Mouse (Mus musculus) liver, embryonic 13.5 days (tissue): ENCODE results near the gene Fam217a. TPM values are rescaled to one million over a fixed set of nuclear protein-coding genes. Genes with fewer than 3 reads are reported as not detected.
"Not testable (repeated sequence)": the region's sequence is repeated elsewhere in the genome, so short reads cannot be mapped to it uniquely, and the experiment has no call there.

Source experiments
- ATAC-seq: fragments of 200-750 bp; cut with Nextera tagmentation; 2 replicates; pipeline ENCODE4 v1.8.0; 2017; ENCODE audit warnings: low read depth, mild to moderate bottlenecking, moderate number of reproducible peaks, moderate library complexity
- DNase-seq: peaks from one replicate; pipeline ENCODE4 v3.0.0; 2022
- H3K27ac ChIP-seq: fragments of 300-500 bp; sonication (generic); 2 replicates; pipeline ENCODE4 v1.5.1; 2015; ENCODE audit warnings: moderate library complexity, mild to moderate bottlenecking, inconsistent platforms
- H3K27me3 ChIP-seq: fragments of 300-500 bp; sonication (generic); 2 replicates; pipeline ENCODE4 v1.6.1; 2015; ENCODE audit warnings: mild to moderate bottlenecking, inconsistent platforms
- H3K36me3 ChIP-seq: fragments of 300-500 bp; sonication (generic); 2 replicates; pipeline ENCODE4 v1.6.1; 2015; ENCODE audit warnings: mild to moderate bottlenecking, inconsistent platforms
- H3K4me1 ChIP-seq: fragments of 300-500 bp; sonication (generic); replicated peaks from 2 replicates; pipeline ENCODE4 v1.6.1; 2015; ENCODE audit warnings: inconsistent platforms
- H3K4me2 ChIP-seq: fragments of 300-500 bp; sonication (generic); 2 replicates; pipeline ENCODE4 v1.6.1; 2015; ENCODE audit warnings: inconsistent platforms, mild to moderate bottlenecking, moderate library complexity
- H3K4me3 ChIP-seq: fragments of 300-500 bp; sonication (generic); replicated peaks from 2 replicates; pipeline ENCODE4 v1.5.1; 2015; ENCODE audit warnings: mild to moderate bottlenecking, inconsistent platforms
- H3K9ac ChIP-seq: fragments of 300-500 bp; sonication (generic); 2 replicates; pipeline ENCODE4 v1.6.1; 2015; ENCODE audit warnings: mild to moderate bottlenecking, inconsistent platforms
- H3K9me3 ChIP-seq: fragments of 300-500 bp; sonication (generic); replicated peaks from 2 replicates; pipeline ENCODE4 v1.6.1; 2016; ENCODE audit warnings: inconsistent platforms
- WGBS: fragments of 180-500 bp; shearing (Covaris S2); methylation state at CpG from one replicate; pipeline ENCODE4 v1.1.7; 2015; ENCODE audit not compliant: insufficient replicate concordance; 5-methylcytosine and 5-hydroxymethylcytosine counted together
- polyA plus RNA-seq: library from polyadenylated mRNA; unstranded; fragments of >200 nt; fragmentation: Nextera tagmentation; extraction: Ambion mirVana; gene quantifications from 2 replicates; pipeline ENCODE4 v1.2.1, GENCODE M21; 2015

Gene Fam217a
- polyA plus RNA-seq, result 0.35 and 0.44 TPM in 2 replicates

DNA sequence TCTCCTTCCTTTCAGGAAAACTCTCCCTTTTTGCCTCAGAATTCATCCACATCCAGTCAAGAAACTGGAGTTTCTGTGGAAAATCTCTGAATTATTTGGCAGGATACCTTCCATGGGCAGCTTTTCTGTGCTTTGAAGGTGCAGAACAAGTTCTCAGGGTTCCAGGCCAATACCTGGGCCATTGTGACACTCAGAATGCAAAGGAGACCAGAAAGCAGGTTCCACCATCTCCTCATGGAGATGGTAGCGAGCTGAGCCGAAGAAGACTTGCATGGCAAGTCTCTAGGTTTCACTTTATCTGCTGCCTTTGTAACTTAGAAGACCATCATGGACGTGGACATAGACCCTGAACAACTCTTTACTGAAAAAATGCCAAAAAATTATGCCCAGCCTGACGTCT lies at the start of gene Fam217a, which contains the start of gene 4933417A18Rik:
Gene Fam217a, minus strand, starts transcription at position 101 of the 400 bp plus-strand sequence.
Gene 4933417A18Rik, plus strand, starts transcription at position 200 of the 400 bp plus-strand sequence.
- no peaks in the 10 kb centered on the region for H3K27me3 ChIP-seq
- H3K9me3 ChIP-seq, result no peaks in the 10 kb centered on the region
- no peak within 1 kb of the TSS for H3K27ac ChIP-seq
- H3K4me3 ChIP-seq, result no peak within 1 kb of the TSS
- H3K9ac ChIP-seq, result no peak within 1 kb of the TSS
- DNase-seq (no peak), ATAC-seq (no peak)
- WGBS, result 49% methylated on average over 4 of the region's 4 CpGs
- H3K4me1 ChIP-seq, result no peaks in the 10 kb centered on the region
- H3K4me2 ChIP-seq, result no peak within 1 kb of the TSS
- no peaks in the 10 kb centered on the region for H3K36me3 ChIP-seq

DNA sequence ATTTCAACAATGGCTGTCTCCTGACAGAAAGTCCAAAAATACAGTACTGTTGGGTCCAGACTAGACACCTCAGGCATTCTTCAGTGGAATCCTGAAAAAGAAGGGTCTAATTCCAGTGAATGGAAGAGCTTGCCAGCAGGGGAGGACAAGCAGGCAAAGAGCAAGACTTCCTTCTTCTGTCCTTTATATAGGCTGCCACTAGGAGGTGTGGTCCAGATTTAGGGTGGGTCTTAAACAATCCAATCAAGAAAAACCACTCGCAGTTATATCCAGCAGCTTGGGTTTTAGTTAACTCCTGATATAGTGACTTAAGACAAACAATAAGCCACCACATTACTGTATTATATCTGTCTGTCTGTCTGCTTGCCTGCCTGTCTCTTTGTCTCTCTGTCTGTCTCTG lies 49.7 kb upstream of the Fam217a start:
- H3K9ac ChIP-seq, result no peak overlapping the region
- 0 out of 2 replicates have a peak, but pooled peaks cover under 1% of the 10 kb centered on the region for H3K27me3 ChIP-seq
- ATAC-seq, result no peak
- H3K4me1 ChIP-seq, result 0 out of 2 replicates have a peak, but pooled peaks cover 4% of the 10 kb centered on the region
- no peak overlapping the region for H3K4me3 ChIP-seq
- H3K27ac ChIP-seq, result no peak overlapping the region
- WGBS, result 21% methylated on average over 1 of the region's 1 CpGs
- no peak overlapping the region for H3K4me2 ChIP-seq
- DNase-seq, result no peak
- peaks cover 18% of the 10 kb centered on the region for H3K36me3 ChIP-seq
- H3K9me3 ChIP-seq, result no peaks in the 10 kb centered on the region

DNA sequence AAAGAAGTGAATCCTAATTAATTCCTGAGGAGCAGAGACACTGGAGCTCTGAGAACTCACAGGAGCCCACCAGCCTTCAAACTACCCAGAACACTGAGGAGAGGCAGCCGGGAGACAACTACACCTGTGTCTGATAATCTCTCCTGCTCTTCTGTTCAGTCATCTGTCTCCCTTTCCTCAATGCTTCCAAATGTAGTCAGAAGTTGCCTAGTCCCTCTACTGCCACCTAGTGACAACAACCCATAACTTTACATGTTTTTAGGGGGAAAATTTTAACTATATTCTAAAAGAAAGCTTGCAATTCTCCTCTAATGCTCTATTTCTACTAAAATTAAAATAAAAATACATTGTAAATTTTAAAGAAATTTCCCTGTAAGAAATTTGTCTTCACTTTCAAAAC lies 49.0 kb upstream of the Fam217a start:
- H3K4me3 ChIP-seq, result no peak overlapping the region
- 7% methylated on average over 1 of the region's 1 CpGs for WGBS
- no peak for ATAC-seq
- DNase-seq, result no peak
- 0 out of 2 replicates have a peak, but pooled peaks cover 3% of the 10 kb centered on the region for H3K27me3 ChIP-seq
- H3K27ac ChIP-seq, result no peak overlapping the region
- 0 out of 2 replicates have a peak, but pooled peaks cover 4% of the 10 kb centered on the region for H3K4me1 ChIP-seq
- no peak overlapping the region for H3K9ac ChIP-seq
- no peak overlapping the region for H3K4me2 ChIP-seq
- H3K9me3 ChIP-seq, result no peaks in the 10 kb centered on the region
- peaks cover 12% of the 10 kb centered on the region for H3K36me3 ChIP-seq

DNA sequence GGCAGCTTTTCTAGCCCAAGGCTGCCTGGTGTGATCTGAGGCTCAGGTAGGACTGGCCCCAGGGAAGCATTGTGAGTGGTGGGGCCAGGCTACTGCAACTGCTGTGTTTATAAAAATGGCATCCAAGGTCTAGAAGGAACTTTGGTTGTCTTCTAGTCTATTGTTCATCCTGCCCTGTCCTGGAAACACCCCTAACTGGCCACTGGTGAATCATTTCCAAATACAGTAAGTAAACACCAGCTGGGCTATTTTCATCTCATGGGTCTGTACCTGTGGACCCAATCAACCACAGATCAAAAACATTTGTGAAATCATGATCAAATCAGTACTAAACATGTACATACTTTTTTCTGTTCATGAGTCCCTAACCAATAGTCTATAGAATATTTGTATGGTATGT lies 48.3 kb upstream of the Fam217a start:
- H3K36me3 ChIP-seq, H3K27ac ChIP-seq, H3K27me3 ChIP-seq, H3K4me1 ChIP-seq, H3K9ac ChIP-seq, ATAC-seq, H3K4me2 ChIP-seq, H3K4me3 ChIP-seq, DNase-seq, H3K9me3 ChIP-seq: not testable (repeated sequence)

- not testable (repeated sequence) for ATAC-seq
Measured at GRCm38 (mm10) chr13:34965647-34966046, 41.5 kb upstream of the Fam217a start.

DNA sequence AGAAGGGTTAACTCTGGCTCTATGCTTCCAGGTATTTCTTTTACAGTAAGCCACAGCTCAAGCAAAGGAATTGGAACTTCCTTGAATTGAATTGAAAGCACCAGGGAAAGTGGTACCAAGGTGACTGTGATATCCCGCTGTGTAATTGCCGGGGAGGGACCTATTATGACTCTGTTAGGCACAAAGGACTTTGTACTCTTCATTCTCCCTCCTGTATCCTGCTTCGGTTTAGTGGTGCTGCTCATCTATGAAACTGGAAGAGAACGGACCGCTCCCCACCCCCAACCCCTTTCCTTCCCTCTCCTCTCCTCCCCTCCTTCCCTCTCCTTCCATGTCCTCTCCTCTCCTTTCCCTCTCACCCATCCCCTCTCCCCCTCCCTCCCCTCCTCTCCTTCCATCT lies 40.8 kb upstream of the Fam217a start:
- DNase-seq (no peak), ATAC-seq (no peak)
- Histone ChIP-seq H3K4me3 (peak overlapping the region; percentile 42), H3K27me3 (peaks cover 40% of the 10 kb centered on the region), H3K9ac (no peak overlapping the region), H3K9me3 (no peaks in the 10 kb centered on the region), H3K36me3 (no peaks in the 10 kb centered on the region), H3K27ac (no peak overlapping the region), H3K4me1 (peaks cover 14% of the 10 kb centered on the region), H3K4me2 (peak overlapping the region; percentile 63)
- 13% methylated on average over 5 of the region's 5 CpGs for WGBS

More at GRCm38 (mm10) chr13:34965647-34966046, 41.5 kb upstream of the Fam217a start:
- H3K9me3 ChIP-seq, H3K4me3 ChIP-seq, H3K36me3 ChIP-seq, H3K4me2 ChIP-seq, DNase-seq, H3K9ac ChIP-seq, H3K27ac ChIP-seq: not testable (repeated sequence)
- H3K4me1 ChIP-seq, result peaks cover 14% of the 10 kb centered on the region
- WGBS, result 64% methylated on average over 9 of the region's 9 CpGs
- peaks cover 40% of the 10 kb centered on the region for H3K27me3 ChIP-seq

- H3K9ac ChIP-seq, result no peak overlapping the region
- H3K36me3 ChIP-seq, result no peaks in the 10 kb centered on the region
- H3K9me3 ChIP-seq, result no peaks in the 10 kb centered on the region; the same call in 1 of the 2 replicates
- H3K4me2 ChIP-seq, result peak overlapping the region; percentile 63
- 3% methylated on average over 14 of the region's 14 CpGs for WGBS
- peaks cover 14% of the 10 kb centered on the region for H3K4me1 ChIP-seq
- H3K4me3 ChIP-seq, result peak overlapping the region; percentile 42
- DNase-seq, result no peak
- ATAC-seq, result no peak
- H3K27ac ChIP-seq, result no peak overlapping the region
- H3K27me3 ChIP-seq, result peaks cover 40% of the 10 kb centered on the region
Measured at GRCm38 (mm10) chr13:34964419-34964818, 40.3 kb upstream of the Fam217a start.

DNA sequence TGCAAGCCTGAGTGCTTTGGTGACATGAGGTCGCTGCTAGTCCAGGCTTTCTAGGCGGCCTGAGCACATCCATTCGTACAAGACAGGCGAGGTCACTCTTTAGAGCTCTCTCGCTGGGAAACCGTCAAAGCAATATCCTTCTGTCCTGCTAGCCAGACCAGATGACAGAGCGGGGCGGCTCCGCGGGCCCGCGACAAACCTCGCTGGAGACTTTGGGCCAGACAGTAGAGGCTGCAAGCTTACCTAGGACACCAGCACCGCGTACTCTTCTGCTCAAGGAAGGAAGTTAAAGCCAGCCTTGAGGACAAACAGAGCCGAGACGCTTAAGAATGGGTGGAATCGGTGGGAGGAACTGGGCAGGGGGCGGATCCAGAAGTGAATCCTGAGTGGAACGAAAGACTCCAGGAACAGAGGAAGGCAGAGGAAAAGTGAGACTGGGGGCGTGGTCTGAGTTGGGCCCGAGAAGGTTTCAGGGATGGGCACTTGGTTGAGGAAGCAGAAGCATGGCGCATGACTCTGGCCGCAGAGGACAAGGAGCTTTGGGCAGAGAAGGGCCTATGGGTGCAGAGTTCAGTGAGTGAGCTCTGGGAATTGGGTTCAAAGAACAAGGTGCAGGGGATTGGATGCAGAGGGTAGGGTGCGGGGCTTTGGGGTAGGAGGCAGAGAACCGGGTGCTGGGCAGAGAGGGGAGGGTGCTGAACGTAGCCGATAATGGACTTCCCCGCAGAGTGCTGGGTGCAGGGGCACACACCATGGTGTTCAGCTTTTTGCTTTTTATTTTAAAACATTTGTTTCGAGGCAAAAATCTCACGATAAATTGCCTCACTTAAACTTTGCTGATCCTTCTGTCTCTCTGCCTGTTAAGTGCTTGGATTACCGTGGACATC lies 39.6 kb upstream of the Fam217a start, which contains the start of gene Eci3:
Gene Eci3, minus strand, starts transcription at position 300 of the 887 bp plus-strand sequence.
- H3K4me2 ChIP-seq, result peak within 1 kb of the TSS; percentile 63
- H3K4me1 ChIP-seq, result peaks cover 14% of the 10 kb centered on the region
- no peaks in the 10 kb centered on the region; the same call in 1 of the 2 replicates for H3K9me3 ChIP-seq
- ATAC-seq, result no peak
- H3K27ac ChIP-seq, result no peak within 1 kb of the TSS
- no peak for DNase-seq
- peaks cover 39% of the 10 kb centered on the region for H3K27me3 ChIP-seq
- WGBS, result 2% methylated on average over 32 of the region's 32 CpGs
- no peaks in the 10 kb centered on the region for H3K36me3 ChIP-seq
- H3K4me3 ChIP-seq, result peak within 1 kb of the TSS; percentile 42
- 0 out of 2 replicates have a peak within 1 kb of the TSS, but pooled peaks have one; percentile 3 for H3K9ac ChIP-seq

DNA sequence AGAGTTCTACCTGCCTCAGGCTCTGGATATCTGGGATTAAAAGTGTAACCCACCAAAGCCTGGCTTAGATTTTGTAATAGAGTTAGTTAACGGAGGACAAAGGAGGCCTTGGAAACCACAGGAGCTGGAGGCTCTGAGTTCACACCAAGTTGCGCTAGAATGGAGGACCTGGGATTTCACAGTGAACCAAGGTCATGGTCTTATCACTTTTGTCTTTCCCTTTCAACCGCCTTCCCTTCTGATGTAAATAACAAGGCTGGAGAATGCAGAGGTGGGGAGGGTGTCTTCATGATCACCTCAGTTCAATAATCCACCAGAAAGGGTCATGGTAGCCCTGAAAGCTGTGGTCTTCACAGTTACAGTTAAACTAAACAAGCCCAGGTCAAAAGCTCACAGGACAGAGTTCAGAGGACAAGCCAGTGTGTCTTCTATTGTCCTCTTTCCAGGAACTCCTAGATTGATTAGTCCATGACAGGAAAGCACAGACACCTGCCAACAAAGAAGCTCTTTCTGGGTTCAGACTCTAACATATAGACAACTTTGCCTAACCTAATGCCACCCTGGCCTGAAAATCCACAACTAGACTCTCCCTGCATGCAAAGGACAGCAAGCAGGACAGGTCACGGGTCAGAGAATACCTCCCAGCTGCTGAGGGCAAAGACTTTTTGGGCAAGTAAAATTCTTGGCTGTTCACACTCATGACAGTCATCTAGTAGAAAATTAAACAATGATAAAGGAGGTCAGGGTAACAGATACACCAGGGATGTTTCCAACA lies 37.1 kb upstream of the Fam217a start:
- Histone ChIP-seq H3K4me3 (no peak overlapping the region), H3K4me2 (no peak overlapping the region), H3K27me3 (peaks cover 35% of the 10 kb centered on the region), H3K9ac (no peak overlapping the region), H3K36me3 (no peaks in the 10 kb centered on the region), H3K4me1 (peaks cover 14% of the 10 kb centered on the region), H3K9me3 (no peaks in the 10 kb centered on the region; the same call in 1 of the 2 replicates), H3K27ac (no peak overlapping the region)
- ATAC-seq (no peak), DNase-seq (no peak)
- WGBS, result 65% methylated on average over 4 of the region's 4 CpGs

DNA sequence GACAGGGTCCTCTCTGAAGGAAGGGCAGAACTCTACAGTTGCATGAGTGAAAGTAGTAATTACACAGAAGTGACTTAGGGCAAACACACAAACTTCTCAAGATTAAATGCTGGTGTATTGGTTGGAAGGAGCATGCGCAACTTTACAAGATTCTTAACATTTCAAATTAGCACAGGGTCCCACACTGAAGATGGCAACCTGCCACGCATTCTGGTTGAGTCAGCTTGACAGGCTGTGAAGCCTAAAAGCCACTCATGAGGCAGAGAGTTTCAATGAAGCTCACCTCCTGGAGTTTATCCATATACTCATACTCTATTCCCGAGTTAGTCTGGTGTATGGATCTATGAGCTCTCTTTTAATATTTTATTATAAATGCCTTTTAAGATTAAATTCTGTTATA lies 34.0 kb upstream of the Fam217a start:
- not testable (repeated sequence) for ATAC-seq
- WGBS, result 56% methylated on average over 3 of the region's 3 CpGs

DNA sequence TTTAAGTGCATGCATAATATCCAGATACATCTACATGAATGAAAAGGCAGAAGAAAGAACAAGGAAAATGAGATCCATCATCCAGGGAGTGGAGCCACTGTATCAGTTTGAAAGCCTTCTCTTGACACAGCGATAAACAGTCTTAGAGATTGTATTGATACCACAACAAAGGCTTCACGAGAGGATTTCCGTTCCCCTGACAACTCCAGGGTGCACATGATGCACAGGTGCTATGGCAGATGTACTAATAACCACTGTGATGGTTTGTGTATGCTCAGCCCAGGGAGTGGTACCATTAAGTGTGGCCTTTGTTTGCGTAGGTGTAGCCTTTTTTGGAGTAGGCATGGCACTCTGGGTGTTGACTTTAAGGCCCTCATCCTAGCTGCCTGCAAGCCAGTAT lies 32.8 kb upstream of the Fam217a start:
- no peak overlapping the region for H3K27ac ChIP-seq
- no peak overlapping the region for H3K4me3 ChIP-seq
- ATAC-seq, result no peak
- no peaks in the 10 kb centered on the region for H3K4me1 ChIP-seq
- 74% methylated on average over 4 of the region's 4 CpGs for WGBS
- no peaks in the 10 kb centered on the region for H3K27me3 ChIP-seq
- H3K9me3 ChIP-seq, result no peaks in the 10 kb centered on the region; the same call in 1 of the 2 replicates
- no peak overlapping the region for H3K9ac ChIP-seq
- no peak for DNase-seq
- no peak overlapping the region for H3K4me2 ChIP-seq
- no peaks in the 10 kb centered on the region for H3K36me3 ChIP-seq

More for the DNA sequence above, 34.0 kb upstream of the Fam217a start:
- not testable (repeated sequence) for DNase-seq, H3K4me1 ChIP-seq, H3K27ac ChIP-seq, H3K27me3 ChIP-seq, H3K4me2 ChIP-seq, H3K4me3 ChIP-seq, H3K9ac ChIP-seq, H3K36me3 ChIP-seq, H3K9me3 ChIP-seq
